Mouse (Mus musculus) hindbrain, embryonic 15.5 days (tissue): ENCODE results near the gene Ebf3. TPM values are rescaled to one million over a fixed set of nuclear protein-coding genes. Genes with fewer than 3 reads are reported as not detected.

Experiments
- ATAC-seq: fragments of 200-750 bp; cut with Nextera tagmentation; 2 replicates; pipeline ENCODE4 v1.8.0; 2017; ENCODE audit warnings: low read depth, moderate number of reproducible peaks, moderate TSS enrichment; ENCODE audit not compliant: low FRiP score
- H3K27ac ChIP-seq: fragments of 300-500 bp; sonication (generic); replicated peaks from 2 replicates; pipeline ENCODE4 v1.5.1; 2015; ENCODE audit warnings: mild to moderate bottlenecking, inconsistent platforms
- H3K27me3 ChIP-seq: fragments of 300-500 bp; sonication (generic); 2 replicates; pipeline ENCODE4 v1.6.1; 2015; ENCODE audit warnings: control low read depth, inconsistent platforms
- H3K36me3 ChIP-seq: fragments of 300-500 bp; sonication (generic); 2 replicates; pipeline ENCODE4 v1.6.1; 2015; ENCODE audit warnings: control low read depth, inconsistent platforms
- H3K4me1 ChIP-seq: fragments of 300-500 bp; sonication (generic); replicated peaks from 2 replicates; pipeline ENCODE4 v1.6.1; 2015; ENCODE audit warnings: control low read depth, inconsistent platforms
- H3K4me2 ChIP-seq: fragments of 300-500 bp; sonication (generic); 2 replicates; pipeline ENCODE4 v1.6.1; 2015; ENCODE audit warnings: moderate library complexity, mild to moderate bottlenecking, inconsistent platforms
- H3K4me3 ChIP-seq: fragments of 300-500 bp; sonication (generic); 2 replicates; pipeline ENCODE4 v1.5.1; 2015; ENCODE audit warnings: mild to moderate bottlenecking, inconsistent platforms
- H3K9ac ChIP-seq: fragments of 300-500 bp; sonication (generic); 2 replicates; pipeline ENCODE4 v1.6.1; 2015; ENCODE audit warnings: inconsistent platforms
- H3K9me3 ChIP-seq: fragments of 300-500 bp; sonication (generic); 2 replicates; pipeline ENCODE4 v1.6.1; 2016; ENCODE audit warnings: control low read depth, inconsistent platforms
- WGBS: fragments of 180-500 bp; shearing (Covaris S2); methylation state at CpG from one replicate; pipeline ENCODE4 v1.1.7; 2015; 5-methylcytosine and 5-hydroxymethylcytosine counted together
- polyA plus RNA-seq: library from polyadenylated mRNA; unstranded; fragments of >200 nt; fragmentation: Nextera tagmentation; extraction: Ambion mirVana; gene quantifications from 2 replicates; pipeline ENCODE4 v1.2.1, GENCODE M21; 2015

The Ebf3 gene
- polyA plus RNA-seq, 1 experiment from 2014 or later = 18.5 TPM

GRCm38 (mm10) chr7:137310091-137310761, 4.0 kb downstream of the Ebf3 start:
- Histone ChIP-seq H3K9me3 (no peaks in the 10 kb centered on the region), H3K36me3 (no peaks in the 10 kb centered on the region), H3K4me1 (peaks cover 43% of the 10 kb centered on the region), H3K27ac (peak overlapping the region; percentile 95), H3K9ac (peak overlapping the region; percentile 66), H3K4me3 (peak overlapping the region; percentile 57), H3K27me3 (no peaks in the 10 kb centered on the region), H3K4me2 (peak overlapping the region; percentile 78)
- under 1% methylated on average over 48 of the region's 49 CpGs for WGBS
- ATAC-seq = no peak

DNA sequence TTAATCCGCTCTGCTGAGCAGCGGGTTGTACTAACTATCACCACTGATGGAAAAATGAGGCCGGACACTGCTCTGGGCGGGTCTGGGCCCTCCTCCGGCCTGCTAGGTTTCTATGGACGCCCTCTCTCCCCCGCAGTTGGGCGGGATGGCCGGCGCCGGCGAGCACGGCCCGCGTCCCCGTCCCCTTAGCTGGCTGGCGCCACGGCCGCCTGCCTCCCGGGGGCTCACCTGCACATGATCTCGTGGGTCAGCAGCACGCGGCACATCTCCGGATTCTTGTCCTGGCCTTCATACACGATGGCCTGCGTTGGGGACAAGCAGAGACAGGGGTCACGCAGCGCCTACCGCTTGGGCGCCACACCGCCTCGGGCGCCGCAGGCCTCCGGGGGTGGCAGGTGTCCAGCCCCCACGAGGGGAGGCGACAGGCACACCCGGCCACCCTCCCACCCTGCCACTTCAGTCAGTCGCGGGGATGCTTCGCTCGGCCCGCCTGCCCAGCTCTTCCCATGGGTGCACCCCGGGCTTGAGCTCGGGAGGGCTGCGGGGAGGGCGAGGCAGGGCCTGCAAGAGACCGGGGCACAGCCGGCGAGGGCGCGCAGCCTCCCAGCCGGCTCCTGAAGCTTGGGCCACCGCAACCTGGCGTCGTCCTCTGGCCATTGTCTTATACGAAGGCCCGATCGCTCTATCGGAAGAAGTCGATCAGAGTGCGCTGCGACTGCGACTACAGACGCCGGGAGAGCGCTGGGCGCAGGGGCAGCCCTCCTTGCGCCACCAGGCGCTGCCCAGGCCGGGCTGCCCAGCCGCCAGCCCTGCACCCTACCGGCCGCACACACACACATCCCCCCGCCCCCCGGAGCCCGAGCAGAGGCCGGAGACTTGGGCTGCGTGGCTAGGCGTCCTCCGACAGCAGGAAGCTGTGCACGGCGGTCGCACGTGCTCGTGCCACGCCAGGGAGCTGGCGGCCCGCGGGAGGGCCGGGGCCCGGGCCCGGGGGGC, 4.9 kb downstream of the Ebf3 start:
- Histone ChIP-seq H3K27me3 (no peaks in the 10 kb centered on the region), H3K9ac (peak overlapping the region; percentile 66), H3K9me3 (no peaks in the 10 kb centered on the region), H3K36me3 (no peaks in the 10 kb centered on the region), H3K4me1 (peaks cover 34% of the 10 kb centered on the region), H3K4me2 (peak overlapping the region; percentile 78), H3K4me3 (peak overlapping the region; percentile 57), H3K27ac (peak overlapping the region; percentile 95)
- WGBS = 1% methylated on average over 91 of the region's 93 CpGs
- ATAC-seq = no peak

- peak overlapping the region; percentile 66 for H3K9ac ChIP-seq
- no peak for ATAC-seq
- H3K27ac ChIP-seq = peak overlapping the region; percentile 95
- no peaks in the 10 kb centered on the region for H3K9me3 ChIP-seq
- H3K4me1 ChIP-seq = peaks cover 31% of the 10 kb centered on the region
- H3K27me3 ChIP-seq = no peaks in the 10 kb centered on the region
- 21% methylated on average over 19 of the region's 19 CpGs for WGBS
- H3K4me3 ChIP-seq = peak overlapping the region; percentile 57
- H3K4me2 ChIP-seq = peak overlapping the region; percentile 78
- H3K36me3 ChIP-seq = no peaks in the 10 kb centered on the region
Measured at GRCm38 (mm10) chr7:137308061-137309060, 5.9 kb downstream of the Ebf3 start.

DNA sequence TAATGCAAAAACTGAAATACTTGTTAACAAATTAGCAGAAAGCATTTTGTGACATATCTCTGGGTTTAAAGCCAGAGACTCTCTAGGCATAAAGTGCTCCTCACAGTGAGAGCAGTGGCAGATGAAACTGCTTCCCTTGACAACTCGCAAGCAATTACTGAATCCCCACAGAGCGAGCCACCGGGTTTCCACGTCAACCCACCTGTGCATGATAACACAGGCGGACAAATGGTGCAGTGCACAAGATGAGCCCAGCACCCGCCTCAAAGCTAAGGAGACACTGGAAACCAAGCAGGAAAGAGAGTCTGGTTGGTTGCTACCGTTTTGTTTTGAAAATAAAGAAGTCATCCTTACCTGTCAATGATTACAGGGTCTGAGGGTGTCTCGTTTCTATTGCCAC, 7.1 kb downstream of the Ebf3 start:
- ATAC-seq = no peak
- Histone ChIP-seq H3K27ac (peak overlapping the region; percentile 82), H3K4me2 (peak overlapping the region; percentile 56), H3K4me3 (peak overlapping the region; percentile 35), H3K9ac (peak overlapping the region; percentile 52), H3K36me3 (no peaks in the 10 kb centered on the region), H3K9me3 (no peaks in the 10 kb centered on the region), H3K27me3 (no peaks in the 10 kb centered on the region), H3K4me1 (peaks cover 34% of the 10 kb centered on the region)
- WGBS = 15% methylated on average over 8 of the region's 8 CpGs

GRCm38 (mm10) chr7:137306127-137306526, 8.1 kb downstream of the Ebf3 start:
- Histone ChIP-seq H3K9ac (peak overlapping the region; percentile 52), H3K4me1 (peaks cover 44% of the 10 kb centered on the region)

DNA sequence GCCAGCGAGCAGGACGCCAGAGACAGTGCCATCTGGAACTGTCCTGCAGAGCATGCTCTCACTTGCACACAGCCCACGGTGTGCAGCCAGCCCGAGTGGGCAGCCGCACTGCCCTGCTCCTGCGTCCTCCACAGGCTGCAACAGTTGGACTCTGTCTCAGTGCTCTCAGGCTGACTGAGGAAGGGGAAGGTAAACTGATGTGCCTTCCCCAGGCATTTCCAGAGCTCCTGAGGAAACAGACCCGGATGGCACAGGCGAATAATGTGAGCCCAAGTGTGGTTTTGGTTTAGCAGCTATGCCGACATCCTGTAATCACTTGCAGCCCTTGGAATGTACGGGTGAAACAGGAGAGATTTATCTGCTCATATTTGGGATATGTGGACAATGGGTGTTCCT, 10.5 kb downstream of the Ebf3 start:
- Histone ChIP-seq H3K4me2 (peak overlapping the region; percentile 56), H3K4me1 (peaks cover 49% of the 10 kb centered on the region), H3K27ac (peak overlapping the region; percentile 86), H3K36me3 (no peaks in the 10 kb centered on the region), H3K4me3 (peak overlapping the region; percentile 35), H3K27me3 (no peaks in the 10 kb centered on the region), H3K9ac (peak overlapping the region; percentile 43), H3K9me3 (no peaks in the 10 kb centered on the region)
- WGBS = 26% methylated on average over 10 of the region's 10 CpGs
- ATAC-seq = peak; percentile 75

More at GRCm38 (mm10) chr7:137306127-137306526, 8.1 kb downstream of the Ebf3 start:
- Histone ChIP-seq H3K9me3 (no peaks in the 10 kb centered on the region), H3K27me3 (no peaks in the 10 kb centered on the region), H3K27ac (peak overlapping the region; percentile 82), H3K4me3 (peak overlapping the region; percentile 35), H3K4me2 (peak overlapping the region; percentile 56), H3K36me3 (no peaks in the 10 kb centered on the region)
- 31% methylated on average over 9 of the region's 9 CpGs for WGBS
- no peak for ATAC-seq

DNA sequence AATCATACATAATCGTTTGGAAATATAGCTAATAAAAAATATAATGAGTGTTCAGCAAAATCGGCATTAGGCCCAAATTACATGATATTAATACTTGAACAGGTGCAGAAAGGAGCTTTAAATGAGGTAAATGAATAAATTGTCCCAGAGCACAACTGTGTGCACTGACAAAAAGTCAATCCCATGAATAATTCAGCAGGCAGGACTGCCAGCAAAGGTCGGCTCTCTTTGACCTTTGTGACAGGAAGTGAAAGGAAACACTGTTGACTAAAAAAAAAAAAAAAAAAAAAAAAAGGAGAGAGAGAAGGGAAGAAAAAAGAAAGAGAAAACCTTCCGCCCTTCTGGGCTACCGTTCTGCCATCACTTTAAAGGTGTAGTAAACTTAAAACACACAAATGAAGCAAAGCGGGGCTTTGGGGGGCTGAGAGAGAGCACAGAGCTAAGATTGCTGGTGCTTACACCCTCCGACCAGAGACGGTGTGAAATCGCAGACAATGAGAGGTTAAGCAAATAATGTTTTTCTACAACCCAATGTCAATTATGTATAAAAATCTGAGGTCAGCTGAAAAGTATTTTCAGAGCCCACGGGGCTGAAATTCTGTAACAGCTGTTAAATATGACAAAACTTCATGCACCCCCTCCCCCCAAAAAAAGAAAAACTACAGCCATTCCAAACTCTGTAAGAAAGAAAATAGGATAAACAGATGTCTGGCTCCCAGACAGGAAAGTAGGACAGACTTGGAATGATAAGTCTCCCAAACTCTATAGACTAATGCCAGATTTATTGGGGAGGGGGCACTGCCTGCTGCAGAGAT, 11.1 kb downstream of the Ebf3 start:
- Histone ChIP-seq H3K4me3 (peak overlapping the region; percentile 35), H3K27me3 (no peaks in the 10 kb centered on the region), H3K27ac (peak overlapping the region; percentile 86), H3K36me3 (no peaks in the 10 kb centered on the region), H3K9ac (peak overlapping the region; percentile 56), H3K9me3 (no peaks in the 10 kb centered on the region), H3K4me2 (peak overlapping the region; percentile 56), H3K4me1 (peaks cover 51% of the 10 kb centered on the region)
- WGBS = 14% methylated on average over 10 of the region's 10 CpGs
- ATAC-seq = no peak

DNA sequence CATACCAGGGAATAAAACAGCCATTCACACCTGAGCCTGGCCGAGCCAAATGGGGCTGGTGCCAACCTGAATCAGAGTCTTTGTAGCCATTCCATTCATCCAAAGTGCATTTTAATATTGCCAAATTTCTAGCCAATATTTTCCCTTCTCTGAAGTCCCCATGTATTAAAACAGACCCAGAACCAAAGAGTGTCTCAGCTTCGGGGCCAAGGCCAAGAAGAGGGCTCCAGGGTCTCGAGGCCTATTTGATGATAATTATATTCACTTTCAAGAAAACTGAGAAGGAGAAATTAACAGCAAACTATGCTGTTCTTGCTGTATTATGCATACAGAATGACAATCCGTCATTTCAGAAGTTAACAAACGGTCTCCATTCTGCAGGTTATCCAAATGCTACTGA, 12.1 kb downstream of the Ebf3 start:
- H3K27me3 ChIP-seq = no peaks in the 10 kb centered on the region
- 44% methylated on average over 5 of the region's 5 CpGs for WGBS
- no peaks in the 10 kb centered on the region for H3K36me3 ChIP-seq
- peak overlapping the region; percentile 86 for H3K27ac ChIP-seq
- H3K4me2 ChIP-seq = peak overlapping the region; percentile 56
- H3K9ac ChIP-seq = peak overlapping the region; percentile 56; the same call in 1 of the 2 replicates
- H3K9me3 ChIP-seq = no peaks in the 10 kb centered on the region
- peaks cover 61% of the 10 kb centered on the region for H3K4me1 ChIP-seq
- peak overlapping the region; percentile 26 for H3K4me3 ChIP-seq
- ATAC-seq = no peak

- Histone ChIP-seq H3K4me3 (peak overlapping the region; percentile 26), H3K4me1 (peaks cover 69% of the 10 kb centered on the region), H3K27ac (peak overlapping the region; percentile 86), H3K9me3 (no peaks in the 10 kb centered on the region), H3K4me2 (peak overlapping the region; percentile 56), H3K36me3 (no peaks in the 10 kb centered on the region), H3K9ac (peak overlapping the region; percentile 56), H3K27me3 (no peaks in the 10 kb centered on the region)
- ATAC-seq = peak; percentile 49; the same call in 1 of the 2 replicates
- 18% methylated on average over 15 of the region's 15 CpGs for WGBS
Measured at GRCm38 (mm10) chr7:137301329-137301751, 12.9 kb downstream of the Ebf3 start.

GRCm38 (mm10) chr7:137300826-137301225, 13.4 kb downstream of the Ebf3 start:
- ATAC-seq = no peak
- no peaks in the 10 kb centered on the region for H3K36me3 ChIP-seq
- H3K27me3 ChIP-seq = no peaks in the 10 kb centered on the region
- H3K4me1 ChIP-seq = peaks cover 74% of the 10 kb centered on the region
- H3K4me2 ChIP-seq = peak overlapping the region; percentile 56
- 31% methylated on average over 6 of the region's 6 CpGs for WGBS
- no peaks in the 10 kb centered on the region for H3K9me3 ChIP-seq
- peak overlapping the region; percentile 56; the same call in 1 of the 2 replicates for H3K9ac ChIP-seq
- H3K4me3 ChIP-seq = peak overlapping the region; percentile 26
- peak overlapping the region; percentile 86 for H3K27ac ChIP-seq
